ENCODE assay signal across 22 mouse cellular contexts in the genomic region with DNA sequence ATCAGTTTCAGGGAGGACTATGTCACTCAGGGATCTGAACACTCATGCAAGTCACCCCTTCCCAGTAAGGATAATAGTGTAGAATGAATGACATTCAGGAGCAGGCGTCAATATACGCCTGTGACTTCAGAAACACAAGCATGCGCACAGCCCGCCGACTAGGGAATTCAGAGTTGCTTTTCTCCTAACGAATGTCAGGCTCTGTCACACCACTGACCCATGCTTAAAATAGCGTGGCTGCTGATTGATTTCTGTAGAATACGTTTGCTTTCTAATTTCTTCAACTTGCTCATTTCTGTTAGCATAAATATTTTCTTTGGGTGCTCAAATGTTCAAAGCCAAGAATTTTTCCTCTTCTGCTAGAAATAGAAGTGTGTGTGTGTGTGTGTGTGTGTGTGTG. TPM values are rescaled to one million over a fixed set of nuclear protein-coding genes. Genes with fewer than 3 reads are reported as not detected.
DNase-seq lines count a peak whose midpoint lies in the region; ATAC-seq and TF ChIP-seq lines count a peak whose summit lies in the region.
"Had no signal": no experiment of that assay in that cellular context is flagged by ENCODE, and none has a peak within 500 bp of the region (broad histone marks: within the 10 kb centered on the region; RNA-seq: fewer than 3 reads in every experiment).

No protein-coding gene starts in this region.

- intact Hi-C loops in heart, postnatal 25 days (cut with DNase I): no loop called here

- H3K4me3 ChIP-seq in heart, embryonic 15.5 days: no peak overlapping the region
- no peak overlapping the region for H3K4me3 ChIP-seq in lung, embryonic 14.5 days (ENCODE audit: low read depth, low read length)
- H3K4me3 ChIP-seq: embryonic facial prominence, embryonic 15.5 days; erythroblast, embryonic 14.5 days; forebrain, embryonic 10.5 days; hindbrain, embryonic 15.5 days had no signal

- TF ChIP-seq CTCF in lung, embryonic 14.5 days (IDR thresholded peaks at IDR 0.05; ENCODE audit: low read depth): no peak

- peak; percentile 78 for DNase-seq in heart, adult 11 months
- no peak for DNase-seq in heart, adult 9 months (ENCODE audit: low spot score in 2 of 2)
- no peak for DNase-seq in heart, postnatal 25 days (ENCODE audit: low spot score)
- peak; percentile 54 for DNase-seq in lung, embryonic 14.5 days
- no peak for DNase-seq in lung, postnatal 14 days
- DNase-seq in lung, postnatal 10 days: peak; percentile 68
- DNase-seq: adrenal gland, postnatal 10 days; cerebellum, adult 11 months; cerebellum, adult 8-10 months; cerebellum, postnatal 14 days; embryo, embryonic 11 days; gastrocnemius, postnatal 14 days; heart, postnatal 14 days had no signal

- no peak for ATAC-seq in heart, embryonic 15.5 days (replicated peaks; ENCODE audit: insufficient number of reproducible peaks, insufficient read depth, low FRiP score, low read depth)
- no peak for ATAC-seq in lung, embryonic 14.5 days (ENCODE audit: insufficient read depth)
- no peak for ATAC-seq in frontal cortex, adult (ENCODE audit: low TSS enrichment)
- ATAC-seq: forebrain, embryonic 14.5 days; intestine, embryonic 16.5 days had no signal

- no peak overlapping the region for H3K9ac ChIP-seq in heart, embryonic 15.5 days
- H3K9ac ChIP-seq in lung, embryonic 14.5 days: no peak overlapping the region
- H3K9ac ChIP-seq: embryonic facial prominence, embryonic 15.5 days; hindbrain, embryonic 15.5 days had no signal

- H3K4me2 ChIP-seq in heart, embryonic 15.5 days: no peak overlapping the region
- no peak overlapping the region for H3K4me2 ChIP-seq in lung, embryonic 14.5 days
- H3K4me2 ChIP-seq: embryonic facial prominence, embryonic 15.5 days; hindbrain, embryonic 15.5 days had no signal

- H3K36me3 ChIP-seq in heart, embryonic 15.5 days: 0 out of 2 replicates have a peak, but pooled peaks cover 3% of the 10 kb centered on the region
- no peaks in the 10 kb centered on the region for H3K36me3 ChIP-seq in lung, embryonic 14.5 days (ENCODE audit: insufficient read depth)
- H3K36me3 ChIP-seq: hindbrain, embryonic 15.5 days had no signal

- no peaks in the 10 kb centered on the region for H3K27me3 ChIP-seq in heart, embryonic 15.5 days
- H3K27me3 ChIP-seq in lung, embryonic 14.5 days (ENCODE audit: insufficient read depth, low read length): no peaks in the 10 kb centered on the region
- H3K27me3 ChIP-seq: embryonic facial prominence, embryonic 15.5 days; hindbrain, embryonic 15.5 days had no signal

- peak overlapping the region; percentile 33 for H3K27ac ChIP-seq in heart, embryonic 15.5 days
- no peak overlapping the region for H3K27ac ChIP-seq in lung, embryonic 14.5 days (ENCODE audit: low read depth)
- H3K27ac ChIP-seq: embryonic facial prominence, embryonic 15.5 days; forebrain, embryonic 10.5 days; hindbrain, embryonic 15.5 days had no signal

- no peaks in the 10 kb centered on the region for H3K9me3 ChIP-seq in heart, embryonic 15.5 days (replicated peaks)
- no peaks in the 10 kb centered on the region for H3K9me3 ChIP-seq in lung, embryonic 14.5 days (ENCODE audit: low read depth, low read length)
- H3K9me3 ChIP-seq: embryonic facial prominence, embryonic 15.5 days; forebrain, embryonic 10.5 days; hindbrain, embryonic 15.5 days had no signal

- 54% methylated on average over 8 of the region's 8 CpGs for WGBS in heart, embryonic 15.5 days
- WGBS in lung, embryonic 14.5 days: 53% methylated on average over 8 of the region's 8 CpGs

- H3K4me1 ChIP-seq in heart, embryonic 15.5 days (replicated peaks): peaks cover 17% of the 10 kb centered on the region; the same call in 1 of the 2 replicates
- H3K4me1 ChIP-seq in lung, embryonic 14.5 days (ENCODE audit: insufficient read depth): no peaks in the 10 kb centered on the region
- H3K4me1 ChIP-seq: embryonic facial prominence, embryonic 15.5 days; forebrain, embryonic 10.5 days; hindbrain, embryonic 15.5 days had no signal

RNA-seq across cellular contexts. Expression of gene A930033H14Rik, which starts 13.1 kb away (rescaled TPM):
- polyA plus RNA-seq in heart, embryonic 15.5 days (2015; fragmentation: Nextera tagmentation; extraction: Ambion mirVana): 1.5 and 1.8 TPM in 2 replicates
- total RNA-seq in heart, postnatal 25 days (2021): 1 to 10 TPM in 1 of 2 experiments, under 1 TPM in 1; 0.92 to 1.8 TPM
- 1.8 and 1.9 TPM in 2 replicates for polyA plus RNA-seq in lung, embryonic 14.5 days (2014; fragmentation: Nextera tagmentation; extraction: Ambion mirVana)
- total RNA-seq: MEL had no signal
- polyA plus RNA-seq: erythroblast, embryonic 14.5 days had no signal

Comparison
In these comparisons a context has a peak if more than half of its experiments do, and no peak if none do; other contexts are left out.
1. DNase-seq: peak in heart, adult 11 months (single experiment), lung, embryonic 14.5 days (single experiment) and lung, postnatal 10 days (single experiment); none in heart, adult 9 months (0 of 2), heart, postnatal 25 days (single experiment) and lung, postnatal 14 days (single experiment).